Mouse (Mus musculus) midbrain, embryonic 14.5 days (tissue): Measurements from ENCODE around the gene Ncor2. TPM values are rescaled to one million over a fixed set of nuclear protein-coding genes. Genes with fewer than 3 reads are reported as not detected.

Source experiments
- ATAC-seq: fragments of 200-750 bp; cut with Nextera tagmentation; 2 replicates; pipeline ENCODE4 v1.8.0; 2017; ENCODE audit warnings: moderate number of reproducible peaks, moderate library complexity; ENCODE audit not compliant: low FRiP score, low TSS enrichment
- DNase-seq: peaks from one replicate; pipeline ENCODE4 v3.0.0-alpha.2; 2015
- H3K27ac ChIP-seq: fragments of 300-500 bp; sonication (generic); replicated peaks from 2 replicates; pipeline ENCODE4 v1.5.1; 2014; ENCODE audit warnings: mild to moderate bottlenecking, low read depth, low read length, moderate library complexity
- H3K27me3 ChIP-seq: fragments of 300-500 bp; sonication (generic); 2 replicates; pipeline ENCODE4 v1.6.1; 2014; ENCODE audit warnings: low read length, control low read depth, mixed read lengths; ENCODE audit not compliant: control insufficient read depth, insufficient read depth
- H3K36me3 ChIP-seq: fragments of 300-500 bp; sonication (generic); 2 replicates; pipeline ENCODE4 v1.6.1; 2014; ENCODE audit warnings: low read length, control low read depth; ENCODE audit not compliant: control insufficient read depth, insufficient read depth
- H3K4me1 ChIP-seq: fragments of 300-500 bp; sonication (generic); 2 replicates; pipeline ENCODE4 v1.6.1; 2014; ENCODE audit warnings: mild to moderate bottlenecking, antibody characterized with exemption, low read length, control low read depth; ENCODE audit not compliant: control insufficient read depth, insufficient read depth
- H3K4me2 ChIP-seq: fragments of 300-500 bp; sonication (generic); 2 replicates; pipeline ENCODE4 v1.6.1; 2014; ENCODE audit warnings: mild to moderate bottlenecking, low read length, moderate library complexity
- H3K4me3 ChIP-seq: fragments of 300-500 bp; sonication (generic); replicated peaks from 2 replicates; pipeline ENCODE4 v1.5.1; 2014; ENCODE audit warnings: low read depth, low read length
- H3K9ac ChIP-seq: fragments of 300-500 bp; sonication (generic); replicated peaks from 2 replicates; pipeline ENCODE4 v1.6.1; 2014; ENCODE audit warnings: mild to moderate bottlenecking, low read length, moderate library complexity
- H3K9me3 ChIP-seq: fragments of 300-500 bp; sonication (generic); 2 replicates; pipeline ENCODE4 v1.6.1; 2016; ENCODE audit warnings: low read length, control low read depth, mixed read lengths; ENCODE audit not compliant: control insufficient read depth
- WGBS: fragments of 180-500 bp; shearing (Covaris S2); extraction: QIAGEN DNeasy Blood & Tissue Kit; methylation state at CpG from one replicate; pipeline ENCODE4 v1.1.7; 2014; 5-methylcytosine and 5-hydroxymethylcytosine counted together
- polyA plus RNA-seq: library from polyadenylated mRNA; unstranded; fragments of >200 nt; fragmentation: Nextera tagmentation; extraction: Ambion mirVana; gene quantifications from 2 replicates; pipeline ENCODE4 v1.2.1, GENCODE M21; 2014

Ncor2 gene
- polyA plus RNA-seq, 1 experiment from 2014 or later: 23.7 TPM

- 91% methylated on average over 4 of the region's 4 CpGs for WGBS
- H3K9me3 ChIP-seq: no peaks in the 10 kb centered on the region
- peaks cover 27% of the 10 kb centered on the region for H3K4me1 ChIP-seq
- no peak overlapping the region for H3K4me2 ChIP-seq
- no peak overlapping the region for H3K9ac ChIP-seq
- DNase-seq (no peak), ATAC-seq (no peak)
- H3K27me3 ChIP-seq: no peaks in the 10 kb centered on the region
- no peaks in the 10 kb centered on the region for H3K36me3 ChIP-seq
- no peak overlapping the region for H3K27ac ChIP-seq
- H3K4me3 ChIP-seq: no peak overlapping the region
Observed at GRCm38 (mm10) chr5:125125966-125126464, 53.0 kb downstream of the Ncor2 start.

DNA sequence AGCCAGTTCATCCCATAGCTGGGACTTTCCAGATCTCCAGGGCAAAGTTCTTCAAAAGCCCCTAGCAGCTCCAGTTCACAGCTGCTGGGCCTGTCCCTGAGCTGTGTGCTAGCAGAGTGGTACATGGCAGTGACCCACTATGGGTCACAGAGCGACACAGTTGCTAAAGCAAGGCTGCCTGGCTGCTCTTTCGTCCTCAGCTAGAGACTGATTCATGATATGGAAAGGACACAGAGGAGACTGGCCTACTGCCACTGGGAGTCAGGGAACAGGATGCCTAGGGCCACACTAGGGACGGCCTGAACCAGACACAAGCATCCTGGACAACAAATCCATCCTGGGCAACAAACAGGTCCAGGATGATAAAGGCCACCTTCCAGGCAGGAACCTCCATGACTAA, 53.8 kb downstream of the Ncor2 start:
- Histone ChIP-seq H3K4me2 (no peak overlapping the region), H3K36me3 (no peaks in the 10 kb centered on the region), H3K4me3 (no peak overlapping the region), H3K9me3 (no peaks in the 10 kb centered on the region), H3K27me3 (no peaks in the 10 kb centered on the region), H3K4me1 (peaks cover 19% of the 10 kb centered on the region), H3K9ac (no peak overlapping the region), H3K27ac (no peak overlapping the region)
- no peak for ATAC-seq
- WGBS: 82% methylated on average over 3 of the region's 3 CpGs
- no peak for DNase-seq

DNA sequence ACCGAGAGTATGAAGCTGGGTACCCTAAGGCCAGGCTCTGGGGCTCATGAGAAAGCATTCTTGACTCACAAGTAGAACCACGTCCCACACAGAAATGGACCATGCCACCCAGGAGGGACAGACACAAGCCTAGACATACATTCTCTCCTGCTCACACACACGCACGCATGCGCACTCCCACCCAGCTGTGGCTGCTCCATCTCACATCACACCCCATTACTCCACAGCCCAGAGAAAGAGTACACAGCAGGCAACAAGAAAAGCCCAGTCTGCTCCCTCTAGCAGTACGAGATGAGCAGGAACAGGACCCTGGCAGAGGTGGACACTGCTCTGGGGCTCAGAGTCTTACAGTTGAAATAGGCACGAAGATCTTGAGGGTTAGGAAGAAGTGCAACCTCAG, 55.0 kb downstream of the Ncor2 start:
- ATAC-seq: no peak
- Histone ChIP-seq H3K4me3 (no peak overlapping the region), H3K27ac (no peak overlapping the region), H3K9me3 (no peaks in the 10 kb centered on the region), H3K9ac (no peak overlapping the region), H3K4me1 (peaks cover 11% of the 10 kb centered on the region), H3K27me3 (no peaks in the 10 kb centered on the region), H3K36me3 (peaks cover 4% of the 10 kb centered on the region), H3K4me2 (no peak overlapping the region)
- WGBS: 85% methylated on average over 7 of the region's 7 CpGs
- no peak for DNase-seq

DNA sequence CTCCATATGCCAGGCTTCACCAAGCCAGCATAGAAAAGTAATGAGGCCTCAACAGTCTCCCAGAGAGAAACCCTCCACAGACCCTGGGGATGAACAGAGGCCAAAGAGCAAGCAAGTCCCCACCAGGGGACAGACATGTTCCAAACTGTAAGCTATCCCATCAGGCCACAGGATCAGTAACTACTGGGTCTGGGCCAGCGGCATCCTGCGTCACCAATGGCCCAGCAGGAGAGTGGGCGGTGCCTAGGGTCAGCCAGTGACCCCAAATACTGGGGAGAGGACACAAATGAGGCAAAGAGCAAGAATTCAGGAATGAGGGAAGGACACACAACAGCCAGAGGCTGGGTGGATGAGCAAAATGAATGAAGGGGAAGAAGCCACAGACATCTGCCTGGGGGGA, 55.8 kb downstream of the Ncor2 start:
- Histone ChIP-seq H3K27me3 (no peaks in the 10 kb centered on the region), H3K36me3 (peaks cover 12% of the 10 kb centered on the region), H3K27ac (no peak overlapping the region), H3K9ac (no peak overlapping the region), H3K9me3 (no peaks in the 10 kb centered on the region), H3K4me3 (no peak overlapping the region), H3K4me2 (no peak overlapping the region), H3K4me1 (peaks cover 10% of the 10 kb centered on the region; the same call in 1 of the 2 replicates)
- WGBS: 37% methylated on average over 3 of the region's 3 CpGs
- no peak for ATAC-seq
- DNase-seq: no peak

- WGBS: 90% methylated on average over 7 of the region's 7 CpGs
- Histone ChIP-seq H3K36me3 (peaks cover 19% of the 10 kb centered on the region), H3K4me3 (no peak overlapping the region), H3K9me3 (no peaks in the 10 kb centered on the region), H3K4me2 (no peak overlapping the region), H3K4me1 (peaks cover 10% of the 10 kb centered on the region; the same call in 1 of the 2 replicates), H3K27me3 (no peaks in the 10 kb centered on the region), H3K9ac (no peak overlapping the region), H3K27ac (no peak overlapping the region)
- ATAC-seq (no peak), DNase-seq (no peak)
Observed at GRCm38 (mm10) chr5:125122546-125122945, 56.5 kb downstream of the Ncor2 start.

- Histone ChIP-seq H3K4me2 (no peak overlapping the region), H3K27ac (no peak overlapping the region), H3K27me3 (no peaks in the 10 kb centered on the region), H3K4me1 (peaks cover 10% of the 10 kb centered on the region; the same call in 1 of the 2 replicates), H3K9me3 (no peaks in the 10 kb centered on the region), H3K9ac (no peak overlapping the region), H3K36me3 (peaks cover 24% of the 10 kb centered on the region), H3K4me3 (no peak overlapping the region)
- DNase-seq (no peak), ATAC-seq (no peak)
- 92% methylated on average over 7 of the region's 7 CpGs for WGBS
Observed at GRCm38 (mm10) chr5:125122049-125122448, 57.0 kb downstream of the Ncor2 start.

DNA sequence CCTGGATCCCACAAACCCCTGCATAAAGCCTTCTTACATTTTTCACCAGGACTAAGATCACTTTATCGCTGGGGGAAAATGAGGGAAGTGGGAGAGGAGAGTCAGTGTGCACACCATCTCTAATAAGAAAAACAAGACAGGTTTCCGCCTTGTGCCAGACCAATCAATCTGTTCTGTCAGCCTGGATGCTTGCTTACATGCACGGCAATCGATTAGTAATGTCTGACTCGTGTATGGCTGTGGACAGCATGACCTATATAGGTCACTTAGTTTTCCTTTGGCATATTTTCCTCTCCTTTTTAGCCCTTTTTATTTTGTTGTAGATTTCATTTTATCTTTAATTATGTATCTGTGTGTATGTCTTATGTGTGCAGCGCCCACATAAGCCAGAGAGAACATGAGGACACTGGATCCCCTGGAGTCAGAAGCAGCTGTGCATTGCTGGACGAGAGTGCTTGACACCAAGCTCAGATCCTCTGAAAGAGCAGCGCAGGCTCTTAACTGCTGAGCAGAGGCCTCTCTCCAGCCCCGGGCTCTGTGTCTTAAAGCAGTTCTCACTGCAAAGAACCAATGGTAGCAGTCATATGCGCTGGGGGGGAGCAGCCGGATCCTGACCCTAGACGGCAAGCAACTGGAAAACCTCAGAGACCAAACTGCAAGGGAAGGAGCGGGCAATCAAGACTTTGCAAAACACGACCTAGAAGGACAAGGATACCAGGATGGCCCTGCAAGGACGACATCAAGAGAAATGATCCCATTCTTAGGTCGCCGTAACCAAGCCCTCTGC, 58.3 kb downstream of the Ncor2 start:
- Histone ChIP-seq H3K4me1 (peaks cover 10% of the 10 kb centered on the region; the same call in 1 of the 2 replicates), H3K9me3 (no peaks in the 10 kb centered on the region)

DNA sequence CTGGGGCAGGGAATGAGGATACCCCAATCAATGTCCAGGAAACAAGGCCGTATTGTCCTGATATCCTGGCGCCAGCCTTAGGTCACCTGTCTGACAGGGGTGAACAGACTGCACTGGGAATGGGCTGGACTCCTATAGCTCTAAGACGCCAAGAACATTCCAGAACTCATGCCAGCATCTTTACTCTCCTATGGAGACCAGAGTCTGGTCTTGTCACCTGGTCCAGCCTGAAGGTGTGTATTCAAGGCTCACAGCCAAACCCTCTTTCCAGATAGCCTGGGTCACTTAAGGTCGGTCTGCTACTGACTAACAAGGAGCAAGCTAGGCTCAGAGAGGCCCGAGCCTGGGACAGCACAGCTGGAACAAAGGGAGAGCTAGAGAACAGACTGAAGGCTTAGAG, 61.8 kb downstream of the Ncor2 start:
- WGBS: 89% methylated on average over 5 of the region's 5 CpGs
- Histone ChIP-seq H3K9ac (no peak overlapping the region), H3K4me2 (no peak overlapping the region), H3K27me3 (no peaks in the 10 kb centered on the region), H3K36me3 (peaks cover 35% of the 10 kb centered on the region), H3K27ac (no peak overlapping the region), H3K9me3 (no peaks in the 10 kb centered on the region), H3K4me1 (peaks cover 5% of the 10 kb centered on the region; the same call in 1 of the 2 replicates), H3K4me3 (no peak overlapping the region)
- ATAC-seq (no peak), DNase-seq (no peak)

More for the DNA sequence above, 58.3 kb downstream of the Ncor2 start:
- DNase-seq (peak; percentile 55), ATAC-seq (no peak)
- Histone ChIP-seq H3K27me3 (no peaks in the 10 kb centered on the region), H3K36me3 (peaks cover 27% of the 10 kb centered on the region), H3K4me3 (no peak overlapping the region), H3K9ac (no peak overlapping the region), H3K27ac (peak overlapping the region; percentile 34), H3K4me2 (no peak overlapping the region)
- 78% methylated on average over 17 of the region's 17 CpGs for WGBS

DNA sequence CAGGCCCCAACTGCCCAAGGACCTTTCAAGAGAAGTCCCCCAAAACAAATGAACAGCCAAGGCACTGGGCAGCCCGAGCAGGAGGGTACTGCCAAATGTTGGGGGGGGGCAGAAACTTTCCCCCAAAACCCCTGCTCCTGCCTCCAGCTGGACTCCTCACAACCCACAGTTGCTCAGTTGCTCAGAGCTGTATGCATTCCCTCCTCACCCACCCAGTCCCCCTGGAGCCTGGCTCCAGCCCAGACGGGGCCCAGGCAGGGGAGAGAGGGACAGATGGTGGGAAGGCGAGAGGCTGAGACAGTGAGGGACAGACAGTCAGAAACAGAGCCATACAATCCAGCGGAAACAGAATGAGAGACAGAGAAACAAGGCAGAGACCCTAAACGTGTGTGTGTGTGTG, 66.0 kb downstream of the Ncor2 start:
- H3K9ac ChIP-seq: no peak overlapping the region
- no peak overlapping the region for H3K4me2 ChIP-seq
- H3K27me3 ChIP-seq: no peaks in the 10 kb centered on the region
- H3K4me3 ChIP-seq: no peak overlapping the region
- peaks cover 38% of the 10 kb centered on the region for H3K36me3 ChIP-seq
- peaks cover 19% of the 10 kb centered on the region for H3K4me1 ChIP-seq
- H3K9me3 ChIP-seq: no peaks in the 10 kb centered on the region
- peak overlapping the region; percentile 63 for H3K27ac ChIP-seq
- ATAC-seq (no peak), DNase-seq (peak; percentile 62)
- WGBS: 52% methylated on average over 5 of the region's 5 CpGs
